Mouse (Mus musculus): ENCODE results near the gene Acot12.

Gene Acot12

DNA sequence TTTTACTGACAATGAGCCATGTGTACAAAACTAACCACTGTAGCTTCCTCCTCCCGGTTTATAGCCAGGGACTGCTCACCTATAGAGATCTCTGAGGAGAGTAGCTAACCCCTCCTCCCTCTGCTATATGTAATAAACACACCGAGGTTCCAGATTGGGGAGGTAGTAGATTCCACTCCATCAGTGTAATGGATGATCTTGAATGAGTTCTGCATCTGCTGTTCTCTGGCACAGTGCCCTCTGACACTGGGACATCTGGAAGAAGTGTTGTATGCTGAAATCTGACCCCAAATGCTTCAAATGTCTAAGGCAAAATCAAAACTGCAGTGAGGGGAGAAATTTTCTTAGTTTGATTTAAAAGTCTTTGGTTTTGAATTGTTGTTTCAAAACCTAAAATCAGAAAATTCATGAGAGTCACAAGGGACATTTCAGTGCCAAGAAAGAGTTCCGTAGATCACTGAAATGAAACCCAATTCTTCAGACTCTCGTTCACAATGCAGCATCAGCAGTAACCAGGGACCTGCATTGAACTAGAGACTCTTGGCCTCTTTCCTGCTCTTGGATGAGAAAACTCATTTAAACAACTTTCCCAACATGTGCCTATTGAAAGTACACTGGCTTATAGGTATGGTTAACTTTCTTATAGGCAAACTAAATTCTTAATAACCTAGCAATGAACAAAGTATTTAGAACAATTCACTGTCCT, 83.7 kb downstream of the Acot12 start:
- DNase-seq (ENCODE audit: low read depth, low spot score): no peak

DNA sequence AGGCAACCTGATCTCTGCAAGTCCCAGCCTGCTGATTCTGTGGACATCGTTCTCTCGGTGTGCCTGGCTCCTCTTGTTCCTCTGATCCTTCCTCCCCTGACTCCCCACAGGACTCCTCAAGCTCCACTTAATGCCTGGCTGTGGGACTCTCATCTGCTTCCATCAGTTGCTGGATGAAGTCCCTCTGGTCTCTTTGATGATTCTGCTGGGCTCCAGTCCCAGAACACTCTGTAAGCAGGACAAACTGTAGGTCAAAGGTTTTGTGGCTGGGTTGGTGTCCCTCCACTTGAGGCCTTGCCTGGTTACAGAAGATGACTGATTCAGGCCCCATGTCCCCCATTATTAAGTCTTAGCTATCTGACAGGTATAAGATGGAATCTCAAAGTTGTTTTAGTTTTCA, 84.8 kb downstream of the Acot12 start:
- no peak for DNase-seq (ENCODE audit: low read depth, low spot score)

DNA sequence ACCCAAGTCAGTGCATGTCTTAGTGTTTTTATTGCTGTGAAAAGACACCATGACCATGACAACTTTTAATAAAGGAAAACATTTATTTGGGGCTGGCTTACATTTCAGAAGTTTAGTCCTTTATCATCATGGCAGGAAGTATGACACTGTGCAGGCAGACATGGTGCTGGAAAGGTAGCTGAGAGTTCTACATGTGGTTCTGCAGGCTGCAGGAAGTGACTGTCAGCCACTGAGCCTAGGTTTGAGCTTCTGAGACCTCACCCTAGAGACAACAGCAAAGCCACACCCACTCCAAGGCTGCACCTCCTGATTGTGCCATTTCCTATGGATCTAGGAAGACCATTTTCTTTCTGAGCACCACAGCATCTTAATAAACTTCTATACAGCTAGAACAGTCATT, 86.6 kb downstream of the Acot12 start:
- DNase-seq (ENCODE audit: low read depth, low spot score): no peak
